Mouse (Mus musculus) midbrain, embryonic 12.5 days (tissue): ENCODE measurements at regions not wholly inside any gene's neighbourhood (a gene's known extent, or its start where the extent isn't known, plus 50 kb on each side); places are given as distances from the start of the nearest gene placed in this dataset. TPM values are rescaled to one million over a fixed set of nuclear protein-coding genes. Genes with fewer than 3 reads are reported as not detected.
"Not testable (repeated sequence)": the region's sequence is repeated elsewhere in the genome, so short reads cannot be mapped to it uniquely, and the experiment has no call there.

Experiments used
- ATAC-seq: fragments of 200-750 bp; cut with Nextera tagmentation; 2 replicates; pipeline ENCODE4 v1.8.0; 2017; ENCODE audit warnings: low read depth, moderate TSS enrichment, moderate library complexity; ENCODE audit not compliant: low FRiP score
- H3K27ac ChIP-seq: fragments of 300-500 bp; sonication (generic); replicated peaks from 2 replicates; pipeline ENCODE4 v1.5.1; 2016; ENCODE audit warnings: mild to moderate bottlenecking
- H3K27me3 ChIP-seq: fragments of 300-500 bp; sonication (generic); 2 replicates; pipeline ENCODE4 v1.6.1; 2016; ENCODE audit warnings: mild to moderate bottlenecking
- H3K36me3 ChIP-seq: fragments of 300-500 bp; sonication (generic); 2 replicates; pipeline ENCODE4 v1.6.1; 2016
- H3K4me1 ChIP-seq: fragments of 300-500 bp; sonication (generic); 2 replicates; pipeline ENCODE4 v1.6.1; 2016
- H3K4me2 ChIP-seq: fragments of 300-500 bp; sonication (generic); replicated peaks from 2 replicates; pipeline ENCODE4 v1.6.1; 2016; ENCODE audit warnings: mild to moderate bottlenecking, moderate library complexity
- H3K4me3 ChIP-seq: fragments of 300-500 bp; sonication (generic); 2 replicates; pipeline ENCODE4 v1.5.1; 2016; ENCODE audit warnings: mild to moderate bottlenecking
- H3K9ac ChIP-seq: fragments of 300-500 bp; sonication (generic); replicated peaks from 2 replicates; pipeline ENCODE4 v1.6.1; 2016; ENCODE audit warnings: mild to moderate bottlenecking, moderate library complexity
- H3K9me3 ChIP-seq: fragments of 300-500 bp; sonication (generic); 2 replicates; pipeline ENCODE4 v1.6.1; 2016; ENCODE audit warnings: mild to moderate bottlenecking
- WGBS: fragments of 180-500 bp; shearing (Covaris S2); methylation state at CpG from one replicate; pipeline ENCODE4 v1.1.7; 2016; 5-methylcytosine and 5-hydroxymethylcytosine counted together
- microRNA-seq: library from miRNA; unstranded; fragments of <30 nt; microRNA quantifications from one replicate; pipeline ENCODE4, GENCODE M21; 2017

- H3K36me3 ChIP-seq, H3K9ac ChIP-seq, ATAC-seq, H3K27me3 ChIP-seq, H3K4me1 ChIP-seq, H3K27ac ChIP-seq, H3K4me3 ChIP-seq, H3K4me2 ChIP-seq, H3K9me3 ChIP-seq: not testable (repeated sequence)
- WGBS: 92% methylated on average over 12 of the region's 12 CpGs
Observed at GRCm38 (mm10) chr17:27271756-27272155, 67.5 kb upstream of the Lemd2 start.

GRCm38 (mm10) chr17:27270776-27271175, 66.5 kb upstream of the Lemd2 start:
- not testable (repeated sequence) for H3K9ac ChIP-seq, H3K9me3 ChIP-seq, H3K27me3 ChIP-seq, H3K4me1 ChIP-seq, H3K36me3 ChIP-seq, H3K4me3 ChIP-seq, H3K4me2 ChIP-seq, H3K27ac ChIP-seq, ATAC-seq
- WGBS: 92% methylated on average over 8 of the region's 8 CpGs

- H3K4me2 ChIP-seq, H3K4me3 ChIP-seq, H3K27ac ChIP-seq, H3K27me3 ChIP-seq, ATAC-seq, H3K4me1 ChIP-seq, H3K36me3 ChIP-seq, H3K9ac ChIP-seq: not testable (repeated sequence)
- H3K9me3 ChIP-seq: 0 out of 2 replicates have a peak, but pooled peaks cover 11% of the 10 kb centered on the region
- 91% methylated on average over 7 of the region's 9 CpGs for WGBS
Observed at GRCm38 (mm10) chr17:27264607-27265006, 60.3 kb upstream of the Lemd2 start.

- ATAC-seq: no peak
- Histone ChIP-seq H3K9me3 (0 out of 2 replicates have a peak, but pooled peaks cover 11% of the 10 kb centered on the region), H3K9ac (no peak overlapping the region), H3K27ac (no peak overlapping the region), H3K36me3 (no peaks in the 10 kb centered on the region), H3K4me1 (no peaks in the 10 kb centered on the region), H3K27me3 (no peaks in the 10 kb centered on the region), H3K4me3 (no peak overlapping the region), H3K4me2 (no peak overlapping the region)
- WGBS: 83% methylated on average over 4 of the region's 4 CpGs
Observed at GRCm38 (mm10) chr17:27262607-27263006, 58.3 kb upstream of the Lemd2 start.

- Histone ChIP-seq H3K9ac (no peak overlapping the region), H3K36me3 (no peaks in the 10 kb centered on the region), H3K9me3 (0 out of 2 replicates have a peak, but pooled peaks cover 11% of the 10 kb centered on the region), H3K4me1 (no peaks in the 10 kb centered on the region), H3K27ac (no peak overlapping the region), H3K4me2 (no peak overlapping the region), H3K4me3 (no peak overlapping the region), H3K27me3 (no peaks in the 10 kb centered on the region)
- no peak for ATAC-seq
- WGBS: 96% methylated on average over 9 of the region's 9 CpGs
Observed at GRCm38 (mm10) chr17:27261981-27262380, 57.7 kb upstream of the Lemd2 start.

GRCm38 (mm10) chr17:27261251-27261650, 57.0 kb upstream of the Lemd2 start:
- no peaks in the 10 kb centered on the region for H3K36me3 ChIP-seq
- H3K27me3 ChIP-seq: no peaks in the 10 kb centered on the region
- H3K27ac ChIP-seq: no peak overlapping the region
- H3K4me3 ChIP-seq: no peak overlapping the region
- no peak overlapping the region for H3K9ac ChIP-seq
- H3K4me2 ChIP-seq: no peak overlapping the region
- H3K9me3 ChIP-seq: 0 out of 2 replicates have a peak, but pooled peaks cover 11% of the 10 kb centered on the region
- H3K4me1 ChIP-seq: no peaks in the 10 kb centered on the region
- ATAC-seq: no peak
- WGBS: 46% methylated on average over 2 of the region's 2 CpGs

GRCm38 (mm10) chr17:27260116-27260515, 55.8 kb upstream of the Lemd2 start:
- no peak overlapping the region for H3K4me2 ChIP-seq
- no peak overlapping the region for H3K27ac ChIP-seq
- H3K4me3 ChIP-seq: no peak overlapping the region
- H3K36me3 ChIP-seq: no peaks in the 10 kb centered on the region
- 0 out of 2 replicates have a peak, but pooled peaks cover 11% of the 10 kb centered on the region for H3K9me3 ChIP-seq
- H3K9ac ChIP-seq: no peak overlapping the region
- no peaks in the 10 kb centered on the region for H3K27me3 ChIP-seq
- 91% methylated on average over 9 of the region's 9 CpGs for WGBS
- no peaks in the 10 kb centered on the region for H3K4me1 ChIP-seq
- no peak for ATAC-seq

- H3K27me3 ChIP-seq: no peaks in the 10 kb centered on the region
- no peak overlapping the region for H3K27ac ChIP-seq
- 53% methylated on average over 7 of the region's 7 CpGs for WGBS
- H3K9me3 ChIP-seq: 0 out of 2 replicates have a peak, but pooled peaks cover 11% of the 10 kb centered on the region
- H3K4me2 ChIP-seq: no peak overlapping the region
- ATAC-seq: no peak
- no peak overlapping the region for H3K4me3 ChIP-seq
- H3K4me1 ChIP-seq: 0 out of 2 replicates have a peak, but pooled peaks cover 2% of the 10 kb centered on the region
- no peaks in the 10 kb centered on the region for H3K36me3 ChIP-seq
- no peak overlapping the region for H3K9ac ChIP-seq
Observed at GRCm38 (mm10) chr17:27257345-27257744, 53.1 kb upstream of the Lemd2 start.

GRCm38 (mm10) chr17:27255804-27256203, 51.5 kb upstream of the Lemd2 start:
- no peak overlapping the region for H3K4me3 ChIP-seq
- no peak overlapping the region for H3K27ac ChIP-seq
- no peaks in the 10 kb centered on the region for H3K36me3 ChIP-seq
- H3K4me1 ChIP-seq: 0 out of 2 replicates have a peak, but pooled peaks cover 2% of the 10 kb centered on the region
- WGBS: 88% methylated on average over 7 of the region's 7 CpGs
- H3K9me3 ChIP-seq: 0 out of 2 replicates have a peak, but pooled peaks cover 7% of the 10 kb centered on the region
- H3K9ac ChIP-seq: no peak overlapping the region
- H3K27me3 ChIP-seq: no peaks in the 10 kb centered on the region
- H3K4me2 ChIP-seq: no peak overlapping the region
- no peak for ATAC-seq

Small RNA genes in the stretch of these regions (microRNA-seq; reads per million reads assigned to microRNA genes)
- gene Mir7214 (not detected), gene Mir7216 (not detected), gene Mir7217 (not detected), gene Mir7218 (not detected)
